Mouse (Mus musculus) 3T3-L1 (cell line): ENCODE results near the gene H6pd.
"Not testable (repeated sequence)": the region's sequence is repeated elsewhere in the genome, so short reads cannot be mapped to it uniquely, and the experiment has no call there.

Experiments
- DNase-seq: peaks from one replicate; pipeline ENCODE4 v3.0.0-alpha.2; 2015; ENCODE audit warnings: low read depth, low spot score

Gene H6pd

GRCm38 (mm10) chr4:150008853-150009586 lies at the start of gene H6pd:
Gene H6pd, minus strand, starts transcription at chr4:150009023.
- peak; percentile 86 for DNase-seq

GRCm38 (mm10) chr4:150057722-150058121 lies 48.9 kb upstream of the H6pd start:
- DNase-seq = no peak

GRCm38 (mm10) chr4:150056171-150056570 lies 47.3 kb upstream of the H6pd start:
- peak; percentile 61 for DNase-seq

DNA sequence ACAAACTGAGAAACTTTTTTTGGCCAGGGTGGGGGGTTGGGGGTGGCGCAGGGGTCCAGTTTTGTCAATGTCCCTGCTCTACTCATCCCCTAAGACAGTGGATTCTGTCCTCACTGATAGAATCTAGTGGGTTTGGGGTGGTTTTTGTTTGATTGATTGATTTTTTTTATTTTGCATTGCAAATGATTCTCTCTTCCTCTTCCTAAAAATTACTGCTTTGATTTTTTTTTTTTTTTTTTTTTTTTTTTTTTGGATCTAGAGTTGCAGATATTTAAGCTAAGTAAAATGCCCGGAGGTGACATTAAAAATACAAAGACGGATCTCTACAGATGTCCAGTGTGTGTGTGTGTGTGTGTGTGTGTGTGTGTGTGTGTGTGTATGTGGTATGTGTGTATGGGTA lies 43.6 kb upstream of the H6pd start:
- DNase-seq = no peak

DNA sequence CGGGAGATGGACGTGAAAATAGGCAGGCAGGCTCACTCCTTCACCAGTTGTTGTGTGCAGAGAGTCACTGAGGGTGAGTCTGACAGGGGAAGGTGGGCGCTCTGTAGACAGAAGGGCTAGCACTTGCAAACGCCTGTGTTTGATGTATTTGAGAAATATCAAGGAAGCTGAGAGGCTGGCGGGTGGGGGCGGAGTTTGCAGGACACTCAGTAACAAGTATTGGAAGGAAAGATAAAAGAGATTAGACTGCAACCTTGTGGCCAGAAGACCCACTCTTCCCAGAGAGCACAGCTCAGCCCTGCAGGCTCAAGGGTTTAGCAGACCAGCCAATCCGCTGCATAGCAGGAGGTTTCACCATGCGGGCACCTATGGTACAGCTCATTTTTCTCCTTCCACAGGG lies 42.7 kb upstream of the H6pd start:
- no peak for DNase-seq

DNA sequence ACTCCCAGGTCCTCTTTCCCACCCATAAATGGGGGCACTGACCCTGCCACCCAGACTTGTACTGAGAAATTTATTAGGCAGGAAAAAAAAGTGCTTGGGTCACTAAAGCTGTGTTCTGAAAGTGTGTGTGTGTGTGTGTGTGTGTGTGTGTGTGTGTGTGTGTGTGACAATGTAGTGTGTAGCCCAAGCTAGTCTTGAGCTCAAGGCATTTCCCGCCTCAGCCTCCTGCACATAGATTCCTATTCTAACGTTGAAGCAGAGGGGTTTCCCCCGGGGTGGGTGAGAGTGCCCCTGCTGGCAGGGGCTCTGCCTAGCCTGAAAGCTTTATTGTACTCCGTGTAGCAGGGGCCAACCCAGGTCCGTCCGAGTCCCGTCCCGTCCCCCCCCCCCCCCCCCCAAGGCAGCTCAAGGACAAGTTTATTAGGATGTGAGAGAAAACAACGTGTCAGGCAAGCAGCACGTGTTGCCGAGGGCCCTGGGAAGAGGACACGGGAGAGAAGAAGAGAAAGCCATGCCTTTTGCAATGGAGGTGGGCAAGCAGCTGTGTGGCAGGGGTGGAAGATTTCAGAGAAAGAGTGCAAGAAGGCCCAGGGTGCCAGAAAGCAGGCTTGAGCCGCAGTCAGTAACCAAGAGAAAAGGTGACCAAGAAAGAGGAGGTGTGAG lies 40.9 kb upstream of the H6pd start:
- DNase-seq = peak; percentile 23

GRCm38 (mm10) chr4:150049157-150049513 lies 40.3 kb upstream of the H6pd start:
- DNase-seq = peak; percentile 29

DNA sequence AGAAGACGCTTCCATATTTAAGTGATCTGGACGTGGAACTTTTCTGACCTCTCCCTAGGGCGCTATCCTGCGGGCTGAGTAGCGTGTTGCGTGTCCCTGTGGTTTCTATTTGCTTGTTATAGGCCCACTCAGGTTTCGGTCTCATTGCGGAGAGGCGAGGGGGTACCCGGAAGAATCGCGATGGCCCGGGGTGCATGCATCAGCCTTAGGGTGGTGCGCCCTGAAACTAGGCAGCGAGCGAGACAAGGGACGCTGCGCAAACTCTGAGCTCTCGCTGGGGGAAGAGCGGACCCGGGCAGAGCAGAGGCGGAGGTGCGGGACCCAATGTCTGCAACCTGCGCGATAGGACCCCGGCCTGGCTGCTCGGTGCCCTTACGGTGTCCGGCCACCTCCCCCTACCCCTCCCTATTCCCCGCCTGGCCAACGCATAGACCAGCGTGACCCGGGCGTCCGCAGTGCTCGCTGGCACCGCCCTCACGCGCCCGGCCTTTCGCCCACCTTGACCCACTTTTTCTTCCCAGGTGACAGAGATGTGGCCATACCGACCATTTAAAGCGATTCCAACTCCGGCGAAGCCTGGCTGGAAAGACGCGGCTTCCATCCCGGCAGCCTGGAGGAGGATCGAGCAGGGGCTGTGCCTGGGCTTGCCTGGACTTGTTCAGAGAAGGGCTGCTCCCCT lies 39.8 kb upstream of the H6pd start:
- DNase-seq = peak; percentile 25

DNA sequence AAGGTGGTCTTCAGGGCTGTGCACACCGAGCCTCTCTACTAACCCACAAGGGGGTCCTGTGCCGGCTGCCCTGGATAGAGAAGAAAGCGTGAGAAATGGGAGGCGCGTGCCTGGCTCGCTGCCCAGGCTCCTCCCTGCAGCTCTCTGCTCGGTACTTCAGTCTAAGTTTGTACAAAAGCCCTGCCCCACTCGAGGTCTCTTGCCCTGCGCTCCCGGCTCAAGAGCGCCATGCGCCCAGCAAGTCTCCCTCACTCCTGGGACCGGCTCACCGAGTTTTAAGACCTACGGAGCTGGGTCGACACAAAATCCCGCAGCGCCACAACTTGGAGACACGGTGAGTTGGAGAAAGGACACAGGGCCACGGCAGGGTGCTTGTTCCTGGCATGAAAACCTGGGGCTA lies 39.2 kb upstream of the H6pd start:
- DNase-seq = peak; percentile 62

DNA sequence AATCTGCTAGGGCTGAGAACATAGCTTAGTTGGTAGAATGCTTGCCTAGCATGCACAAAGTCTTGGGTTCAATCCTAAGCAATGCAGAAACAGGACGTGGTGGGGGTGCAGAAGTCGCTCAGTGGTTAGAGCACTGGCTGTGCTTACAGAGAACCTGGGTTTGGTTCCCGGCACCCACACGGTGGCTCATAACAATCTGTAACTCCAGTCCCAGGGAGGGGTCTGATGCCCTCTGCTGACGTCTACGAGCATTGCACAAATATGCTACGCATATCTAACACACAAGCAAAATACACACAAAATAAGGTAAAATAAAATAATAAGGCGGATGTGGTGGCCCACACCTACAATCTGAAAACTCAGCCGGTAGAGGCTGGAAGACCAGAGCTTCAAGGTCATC lies 34.8 kb upstream of the H6pd start:
- no peak for DNase-seq

GRCm38 (mm10) chr4:150041346-150042110 lies 32.7 kb upstream of the H6pd start:
- DNase-seq = no peak

GRCm38 (mm10) chr4:150040856-150041255 lies 32.0 kb upstream of the H6pd start:
- DNase-seq = not testable (repeated sequence)

DNA sequence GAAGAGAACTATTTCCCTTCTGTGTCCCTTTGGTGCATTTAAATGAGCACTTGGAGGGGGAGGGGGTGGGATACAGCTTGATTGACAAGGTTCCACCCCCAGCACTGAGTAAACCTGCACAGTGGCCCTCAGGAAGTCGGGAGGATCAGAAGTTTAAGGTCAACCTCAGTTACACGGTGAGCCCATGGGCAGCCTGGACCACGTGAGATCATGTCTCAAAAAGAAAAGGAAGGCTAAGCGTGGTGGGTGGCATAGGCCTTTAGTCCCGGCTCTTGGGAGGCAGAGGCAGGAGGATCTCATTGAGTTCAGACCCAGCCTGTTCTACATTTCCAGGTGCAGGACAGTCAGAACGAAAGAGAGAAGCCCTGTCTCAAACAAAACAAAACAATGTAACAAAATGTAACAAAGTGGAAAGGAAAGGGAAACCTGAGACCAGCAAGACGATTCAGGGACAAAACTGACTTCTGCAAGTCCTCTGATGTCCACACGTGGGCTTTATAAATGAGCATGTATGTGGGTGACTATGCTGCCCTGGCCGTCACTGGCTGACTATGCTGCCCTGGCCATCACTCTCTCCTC lies 31.3 kb upstream of the H6pd start:
- DNase-seq = no peak

GRCm38 (mm10) chr4:150038533-150038932 lies 29.7 kb upstream of the H6pd start:
- DNase-seq = no peak

- no peak for DNase-seq
These were observed 27.3 kb upstream of the H6pd start for GRCm38 (mm10) chr4:150036094-150036493.

GRCm38 (mm10) chr4:150035280-150035679 lies 26.5 kb upstream of the H6pd start:
- DNase-seq = peak; percentile 90

DNA sequence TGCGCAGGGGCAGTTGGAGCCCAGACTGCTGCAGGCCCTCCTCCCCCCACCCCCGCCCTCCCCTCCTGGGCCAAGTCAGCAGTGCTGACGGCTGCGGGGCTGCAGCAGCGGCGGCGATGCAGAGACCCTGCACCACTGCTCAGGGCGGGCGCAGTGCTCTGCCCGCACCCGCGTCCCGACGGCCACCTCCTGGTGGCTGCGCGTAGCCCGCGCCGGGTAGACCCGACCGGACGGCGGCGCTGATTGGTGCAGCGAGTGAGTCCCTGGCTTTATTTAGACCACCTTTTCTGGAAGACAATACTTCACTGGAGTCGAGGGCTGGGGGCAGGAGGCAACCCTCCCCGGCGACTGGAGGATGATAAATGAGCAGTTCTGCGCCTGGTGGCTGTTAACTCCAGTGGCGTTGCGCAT lies 24.4 kb upstream of the H6pd start:
- DNase-seq = no peak

DNA sequence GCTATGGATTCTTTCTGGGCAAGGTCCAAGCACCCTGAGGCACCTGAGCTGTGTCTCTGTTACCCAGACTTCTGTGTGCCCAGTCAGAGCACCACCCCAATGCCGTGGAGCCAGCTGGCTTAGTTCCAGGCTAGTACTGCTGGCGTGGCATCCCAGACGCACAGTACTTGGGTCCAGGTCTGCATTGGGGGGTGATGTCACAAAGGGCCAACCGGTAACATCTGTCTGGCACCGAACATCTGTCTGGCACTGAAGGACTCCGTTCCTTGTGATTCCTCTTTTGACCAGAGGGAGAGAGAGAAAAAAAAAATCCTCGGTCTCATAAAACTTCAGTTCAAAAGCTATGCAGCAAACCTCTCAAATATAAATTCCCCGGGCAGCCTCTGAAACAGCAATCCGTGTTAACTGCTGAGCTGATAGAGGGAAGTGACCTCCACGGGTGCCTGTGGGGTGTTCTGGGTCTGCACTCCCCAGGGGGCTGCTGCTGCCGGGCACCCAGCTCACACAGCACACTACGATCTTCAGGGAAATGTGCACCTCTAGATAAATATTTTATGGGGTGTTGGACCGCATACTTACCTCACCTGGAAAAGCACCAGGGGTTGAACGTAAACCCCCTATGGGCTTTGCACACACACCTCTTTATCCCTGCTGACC lies 22.5 kb upstream of the H6pd start:
- peak; percentile 54 for DNase-seq

GRCm38 (mm10) chr4:150030449-150031233 lies 21.8 kb upstream of the H6pd start:
- DNase-seq = peak; percentile 31

DNA sequence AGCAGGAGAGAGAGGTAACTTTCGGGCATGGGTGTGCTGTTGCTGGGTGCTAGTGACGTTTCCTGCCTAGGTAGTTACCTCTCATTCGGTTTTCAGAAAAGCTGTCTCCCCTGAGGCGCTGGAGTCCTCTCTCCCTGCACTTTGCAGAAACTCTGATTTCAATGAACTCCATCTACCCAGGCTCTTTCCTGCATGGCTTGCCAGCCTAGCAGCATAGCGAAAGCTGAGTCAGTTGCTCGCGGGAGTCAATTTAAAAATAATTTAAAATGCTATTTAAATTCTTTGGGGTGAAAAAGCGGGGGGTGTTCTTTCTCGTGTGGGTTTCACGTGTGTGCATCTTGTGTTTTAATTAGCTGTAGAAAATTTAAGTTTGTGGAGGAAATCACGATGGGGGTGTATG lies 21.1 kb upstream of the H6pd start:
- peak; percentile 16 for DNase-seq
